Mouse (Mus musculus) heart, embryonic 16.5 days (tissue): ENCODE results near the gene Fam25c. TPM values are rescaled to one million over a fixed set of nuclear protein-coding genes. Genes with fewer than 3 reads are reported as not detected.
"Not testable (repeated sequence)": the region's sequence is repeated elsewhere in the genome, so short reads cannot be mapped to it uniquely, and the experiment has no call there.

ENCODE experiments used
- ATAC-seq: fragments of 200-750 bp; cut with Nextera tagmentation; replicated peaks from 2 replicates; pipeline ENCODE4 v1.8.0; 2017; ENCODE audit warnings: moderate number of reproducible peaks; ENCODE audit not compliant: insufficient read depth, low FRiP score; ENCODE audit errors: extremely low read depth
- H3K27ac ChIP-seq: fragments of 300-500 bp; sonication (generic); 2 replicates; pipeline ENCODE4 v1.5.1; 2014; ENCODE audit warnings: mild to moderate bottlenecking, low read length, control low read depth, moderate library complexity
- H3K27me3 ChIP-seq: fragments of 300-500 bp; sonication (generic); 2 replicates; pipeline ENCODE4 v1.6.1; 2014; ENCODE audit warnings: low read length, mixed read lengths; ENCODE audit not compliant: control insufficient read depth, insufficient read depth
- H3K36me3 ChIP-seq: fragments of 300-500 bp; sonication (generic); 2 replicates; pipeline ENCODE4 v1.6.1; 2014; ENCODE audit not compliant: control insufficient read depth, insufficient read depth
- H3K4me1 ChIP-seq: fragments of 300-500 bp; sonication (generic); 2 replicates; pipeline ENCODE4 v1.6.1; 2014; ENCODE audit warnings: low read length, mixed read lengths; ENCODE audit not compliant: control insufficient read depth, insufficient read depth
- H3K4me2 ChIP-seq: fragments of 300-500 bp; sonication (generic); 2 replicates; pipeline ENCODE4 v1.6.1; 2014; ENCODE audit warnings: low read depth, mild to moderate bottlenecking, control low read depth, low read length
- H3K4me3 ChIP-seq: fragments of 300-500 bp; sonication (generic); 2 replicates; pipeline ENCODE4 v1.5.1; 2014; ENCODE audit warnings: mild to moderate bottlenecking, control low read depth, low read length
- H3K9ac ChIP-seq: fragments of 300-500 bp; sonication (generic); 2 replicates; pipeline ENCODE4 v1.6.1; 2014; ENCODE audit warnings: low read length, control low read depth
- H3K9me3 ChIP-seq: fragments of 300-500 bp; sonication (generic); replicated peaks from 2 replicates; pipeline ENCODE4 v1.6.1; 2016; ENCODE audit warnings: low read length; ENCODE audit not compliant: control insufficient read depth
- WGBS: fragments of 180-500 bp; shearing (Covaris S2); extraction: QIAGEN DNeasy Blood & Tissue Kit; methylation state at CpG from one replicate; pipeline ENCODE4 v1.1.7; 2014; 5-methylcytosine and 5-hydroxymethylcytosine counted together
- polyA plus RNA-seq: library from polyadenylated mRNA; unstranded; fragments of >200 nt; fragmentation: Nextera tagmentation; extraction: Ambion mirVana; gene quantifications from 2 replicates; pipeline ENCODE4 v1.2.1, GENCODE M21; 2015

The Fam25c gene
- polyA plus RNA-seq, 1 experiment from 2014 or later: not detected

DNA sequence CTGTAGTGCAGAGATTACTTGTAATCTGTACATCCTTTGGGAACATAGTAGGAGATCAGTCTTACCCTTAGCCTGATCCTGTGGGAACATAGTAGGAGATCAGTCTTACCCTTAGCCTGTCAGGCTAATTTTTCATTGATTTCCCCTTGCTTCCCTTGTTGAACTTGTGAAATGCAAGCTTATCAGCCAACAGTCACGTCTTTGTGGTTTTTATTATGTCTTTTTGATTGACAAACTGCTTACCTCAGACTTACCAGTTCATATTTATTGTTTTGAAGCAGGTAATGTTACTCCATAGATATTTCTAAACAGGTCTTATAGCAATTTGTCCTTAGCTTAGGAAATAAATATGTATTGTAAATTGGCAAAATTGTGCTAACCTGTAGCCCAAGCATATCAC, 27.6 kb downstream of the Fam25c start:
- Histone ChIP-seq H3K9me3 (no peaks in the 10 kb centered on the region), H3K27ac (no peak overlapping the region), H3K4me3 (no peak overlapping the region), H3K9ac (no peak overlapping the region), H3K27me3 (no peaks in the 10 kb centered on the region), H3K36me3 (peaks cover 47% of the 10 kb centered on the region), H3K4me1 (no peaks in the 10 kb centered on the region), H3K4me2 (no peak overlapping the region)
- no peak for ATAC-seq
- 77% methylated on average over 1 of the region's 1 CpGs for WGBS

DNA sequence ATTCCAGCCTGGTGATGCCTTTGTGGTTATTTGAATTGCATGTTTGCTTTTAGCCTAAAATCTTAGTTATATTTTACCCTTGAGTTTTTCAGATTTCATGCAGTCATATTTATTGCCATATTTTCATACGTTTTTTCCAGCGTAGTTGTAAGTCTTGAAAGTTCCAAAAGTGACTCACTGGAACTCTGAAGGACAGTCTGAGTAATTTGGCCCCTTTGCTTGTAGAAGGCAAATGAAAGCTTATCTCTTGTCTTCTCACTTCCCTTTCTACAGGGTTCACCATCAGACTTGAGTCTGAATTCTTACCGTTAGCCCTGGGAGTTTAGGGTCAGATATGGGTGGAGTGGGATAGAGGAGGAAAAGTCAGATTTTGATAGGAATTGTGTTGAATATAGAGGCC, 28.6 kb downstream of the Fam25c start:
- Histone ChIP-seq H3K27ac (no peak overlapping the region), H3K4me3 (no peak overlapping the region), H3K4me2 (no peak overlapping the region), H3K9ac (no peak overlapping the region), H3K9me3 (no peaks in the 10 kb centered on the region), H3K4me1 (no peaks in the 10 kb centered on the region), H3K27me3 (no peaks in the 10 kb centered on the region), H3K36me3 (peaks cover 42% of the 10 kb centered on the region)
- no peak for ATAC-seq
- WGBS: 83% methylated on average over 3 of the region's 3 CpGs

DNA sequence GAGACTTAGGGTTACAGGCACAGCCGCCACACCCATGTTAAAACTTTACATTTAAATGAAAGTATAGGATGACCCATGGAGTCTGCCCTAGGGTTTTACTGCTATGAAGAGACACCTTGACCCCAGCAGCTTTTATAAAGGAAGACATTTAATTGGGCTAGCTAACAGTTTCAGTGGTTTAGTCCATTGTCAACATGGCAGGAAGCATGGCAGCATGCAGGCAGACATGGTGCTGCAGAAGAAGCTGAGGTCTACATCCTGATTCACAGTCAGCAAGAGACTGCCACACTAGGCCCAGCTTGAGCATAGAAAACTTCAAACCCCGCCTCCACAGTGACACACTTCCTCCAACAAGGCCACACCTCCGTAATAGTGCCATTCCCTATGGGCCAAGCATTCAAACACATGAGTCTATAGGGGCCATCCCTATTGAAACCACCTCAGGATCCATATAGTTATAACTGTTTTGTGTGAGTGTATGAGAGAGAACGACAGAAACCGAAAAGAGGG, 31.6 kb downstream of the Fam25c start:
- H3K4me2 ChIP-seq: no peak overlapping the region
- no peak overlapping the region for H3K27ac ChIP-seq
- no peak overlapping the region for H3K9ac ChIP-seq
- no peaks in the 10 kb centered on the region for H3K9me3 ChIP-seq
- H3K4me1 ChIP-seq: no peaks in the 10 kb centered on the region
- no peak overlapping the region for H3K4me3 ChIP-seq
- no peaks in the 10 kb centered on the region for H3K27me3 ChIP-seq
- H3K36me3 ChIP-seq: peaks cover 41% of the 10 kb centered on the region
- ATAC-seq: no peak
- 95% methylated on average over 5 of the region's 5 CpGs for WGBS

DNA sequence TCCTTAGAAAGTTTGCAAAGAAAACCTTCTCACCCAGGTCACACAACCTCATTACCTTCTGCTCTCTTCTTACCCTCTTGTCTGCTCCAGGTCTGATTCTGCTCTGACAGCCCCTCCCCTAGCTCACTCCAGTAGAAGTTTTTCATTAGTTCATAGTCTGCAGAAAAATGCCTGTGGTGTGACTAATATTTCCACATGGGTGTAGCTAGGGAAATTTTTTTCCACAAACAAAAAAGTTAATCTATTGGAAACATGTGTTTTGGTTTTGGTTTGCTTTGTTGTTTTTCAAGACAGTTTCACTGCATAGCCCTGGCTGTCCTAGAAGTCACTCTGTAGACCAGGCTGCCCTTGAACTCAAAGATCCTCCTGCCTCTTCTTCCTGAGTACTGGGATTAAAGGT, 37.1 kb downstream of the Fam25c start:
- H3K9me3 ChIP-seq: no peaks in the 10 kb centered on the region

DNA sequence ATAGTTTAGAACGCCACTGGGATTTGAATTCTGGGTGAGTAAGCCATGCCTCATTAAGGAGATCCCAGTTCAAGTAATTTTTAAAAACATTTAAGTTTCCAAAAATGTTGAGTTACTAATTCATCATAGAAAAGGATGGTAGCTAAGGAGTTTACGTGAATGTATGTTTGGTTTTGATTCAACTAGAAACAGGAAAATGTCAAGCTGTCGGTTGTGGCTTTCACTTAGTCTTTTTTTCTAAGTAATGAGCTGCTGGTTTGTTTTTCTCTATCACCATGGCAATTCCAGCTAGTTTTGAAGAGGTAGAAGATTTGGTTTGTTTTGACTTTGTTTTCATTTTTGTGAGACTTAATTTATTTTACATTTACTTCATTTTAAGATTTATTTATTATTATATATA, 37.8 kb downstream of the Fam25c start:
- H3K4me1 ChIP-seq: peaks cover 8% of the 10 kb centered on the region
- peaks cover 16% of the 10 kb centered on the region for H3K36me3 ChIP-seq
- no peak for ATAC-seq
- 81% methylated on average over 3 of the region's 3 CpGs for WGBS
- H3K4me2 ChIP-seq: no peak overlapping the region
- no peak overlapping the region for H3K4me3 ChIP-seq
- no peak overlapping the region for H3K9ac ChIP-seq
- no peaks in the 10 kb centered on the region for H3K27me3 ChIP-seq
- H3K27ac ChIP-seq: no peak overlapping the region
- H3K9me3 ChIP-seq: no peaks in the 10 kb centered on the region

More for the DNA sequence above, 37.1 kb downstream of the Fam25c start:
- no peak overlapping the region for H3K9ac ChIP-seq
- no peak overlapping the region for H3K4me2 ChIP-seq
- H3K4me3 ChIP-seq: no peak overlapping the region
- no peak overlapping the region for H3K27ac ChIP-seq
- peaks cover 3% of the 10 kb centered on the region for H3K4me1 ChIP-seq
- H3K27me3 ChIP-seq: no peaks in the 10 kb centered on the region
- H3K36me3 ChIP-seq: peaks cover 19% of the 10 kb centered on the region
- no peak for ATAC-seq

DNA sequence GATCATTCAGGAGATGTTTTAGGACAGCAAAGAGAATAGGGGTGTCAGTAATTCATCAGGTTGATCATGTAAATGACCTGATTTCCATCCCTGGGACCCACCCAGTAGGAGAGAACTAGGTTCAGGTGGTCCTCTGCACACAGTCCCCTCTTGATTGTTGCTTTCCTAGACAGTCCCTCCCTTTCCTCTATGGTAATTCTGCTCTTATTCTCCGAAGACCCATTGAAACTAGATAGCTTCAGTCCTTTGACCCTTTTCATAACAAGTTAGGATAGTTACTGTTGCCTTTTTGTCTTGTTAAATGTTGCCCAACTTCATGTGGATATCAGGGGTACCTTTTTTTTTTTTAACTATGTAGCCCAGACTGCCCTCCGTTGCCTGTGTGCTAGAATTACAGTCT, 38.9 kb downstream of the Fam25c start:
- Histone ChIP-seq H3K36me3 (peaks cover 13% of the 10 kb centered on the region), H3K27me3 (no peaks in the 10 kb centered on the region)

DNA sequence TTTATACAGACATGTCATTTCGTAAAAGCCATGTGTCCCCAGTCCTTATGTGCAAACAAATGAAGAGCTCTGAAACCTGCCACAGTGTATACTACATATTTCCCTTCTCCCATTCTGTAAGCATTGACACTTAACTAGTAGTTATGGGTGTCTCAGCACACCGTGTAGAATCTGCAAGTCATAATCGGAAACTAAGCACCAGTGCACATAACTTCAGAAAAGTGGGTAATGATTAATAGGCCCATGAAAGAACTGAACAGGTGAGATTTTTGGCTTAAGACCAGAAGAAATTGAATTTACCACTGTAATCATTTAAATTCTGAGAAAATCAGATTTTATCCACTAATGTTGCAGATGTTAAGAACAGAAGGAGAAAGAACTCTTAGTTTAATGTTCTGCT, 40.4 kb downstream of the Fam25c start:
- Histone ChIP-seq H3K4me3 (no peak overlapping the region), H3K4me1 (peaks cover 15% of the 10 kb centered on the region), H3K27me3 (no peaks in the 10 kb centered on the region), H3K9me3 (no peaks in the 10 kb centered on the region), H3K9ac (no peak overlapping the region), H3K36me3 (peaks cover 4% of the 10 kb centered on the region), H3K27ac (no peak overlapping the region), H3K4me2 (no peak overlapping the region)
- no peak for ATAC-seq
- 84% methylated on average over 3 of the region's 3 CpGs for WGBS

More for the DNA sequence above, 38.9 kb downstream of the Fam25c start:
- Histone ChIP-seq H3K4me3 (no peak overlapping the region), H3K9ac (no peak overlapping the region), H3K9me3 (no peaks in the 10 kb centered on the region), H3K4me1 (peaks cover 15% of the 10 kb centered on the region), H3K27ac (no peak overlapping the region), H3K4me2 (no peak overlapping the region)
- ATAC-seq: no peak
- WGBS: 89% methylated on average over 2 of the region's 2 CpGs

DNA sequence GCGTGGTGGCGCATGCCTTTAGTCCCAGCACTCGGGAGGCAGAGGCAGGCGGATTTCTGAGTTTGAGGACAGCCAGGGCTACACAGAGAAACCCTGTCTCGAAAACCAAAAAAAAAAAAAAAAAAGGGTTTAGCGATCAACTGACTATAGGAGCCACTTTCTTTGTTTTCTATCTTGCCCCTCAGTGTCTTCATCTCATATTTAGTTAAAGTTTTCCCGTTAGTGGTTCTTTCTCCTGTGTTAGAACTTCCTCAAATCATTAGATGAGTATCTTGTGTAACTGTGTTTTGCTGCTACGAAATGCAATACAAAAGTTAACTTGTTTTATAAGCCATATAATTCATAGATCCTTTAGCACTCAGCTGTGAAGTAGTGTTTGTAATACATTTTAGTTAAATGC, 40.9 kb downstream of the Fam25c start:
- H3K4me1 ChIP-seq: peaks cover 15% of the 10 kb centered on the region
- not testable (repeated sequence) for H3K27me3 ChIP-seq, ATAC-seq, H3K9ac ChIP-seq, H3K9me3 ChIP-seq, H3K4me2 ChIP-seq, H3K4me3 ChIP-seq, H3K27ac ChIP-seq, H3K36me3 ChIP-seq
- WGBS: 87% methylated on average over 8 of the region's 8 CpGs

DNA sequence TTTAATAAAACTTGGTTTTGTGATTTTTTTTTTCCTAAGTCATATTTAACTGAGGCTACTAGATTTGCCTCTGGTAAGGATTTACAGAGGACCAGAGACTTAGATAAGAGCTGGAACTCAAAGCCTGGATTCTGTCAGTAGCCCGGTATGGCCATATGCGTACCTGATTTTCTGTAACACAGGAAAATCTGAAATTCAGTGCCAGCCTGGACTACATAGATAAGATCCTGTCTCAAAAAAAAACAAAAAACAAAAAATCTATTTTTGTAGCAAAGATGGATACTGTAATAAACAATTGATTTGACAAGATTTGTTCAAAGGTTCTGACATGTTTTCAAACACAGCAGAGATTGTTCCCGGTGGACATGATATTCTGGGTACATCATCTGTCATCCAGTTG, 41.6 kb downstream of the Fam25c start:
- WGBS: 49% methylated on average over 3 of the region's 3 CpGs
- Histone ChIP-seq H3K9me3 (no peaks in the 10 kb centered on the region), H3K36me3 (no peaks in the 10 kb centered on the region), H3K4me1 (peaks cover 15% of the 10 kb centered on the region), H3K9ac (no peak overlapping the region; the same call in 1 of the 2 replicates), H3K4me3 (no peak overlapping the region), H3K27ac (no peak overlapping the region), H3K27me3 (no peaks in the 10 kb centered on the region), H3K4me2 (no peak overlapping the region)
- ATAC-seq: no peak
